Mouse (Mus musculus): ENCODE measurements at regions not wholly inside any gene's neighbourhood (a gene's known extent, or its start where the extent isn't known, plus 50 kb on each side); places are given as distances from the start of the nearest gene placed in this dataset.

DNA sequence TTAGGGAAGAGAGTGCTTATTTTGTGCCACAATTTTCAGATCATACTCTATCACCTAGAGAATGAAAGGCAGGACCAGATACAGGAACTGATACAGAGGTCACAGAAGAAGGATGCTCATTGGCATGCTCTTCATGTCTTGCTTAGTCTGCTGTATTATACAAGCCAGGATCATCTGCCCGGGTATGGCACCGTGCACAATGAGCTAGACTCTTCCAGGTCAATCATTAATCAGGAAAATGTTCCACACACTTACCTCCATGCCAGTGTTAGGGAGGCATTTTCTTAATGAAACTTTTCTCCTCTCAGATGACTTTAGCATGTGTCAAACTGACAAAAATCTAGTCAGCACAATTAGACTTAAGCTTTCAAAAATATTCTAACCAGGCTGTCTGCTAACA is 502.7 kb upstream of the Adamts5 start:
- no peak for TF ChIP-seq CTCF (IDR thresholded peaks at IDR 0.05; ENCODE audit: low read depth)
- no peak for TF ChIP-seq EP300 (IDR thresholded peaks at IDR 0.05; ENCODE audit: low read depth)

Measured in liver, embryonic 14.5 days (tissue).